Mouse (Mus musculus): ENCODE measurements at regions not wholly inside any gene's neighbourhood (a gene's known extent, or its start where the extent isn't known, plus 50 kb on each side); places are given as distances from the start of the nearest gene placed in this dataset.

DNA sequence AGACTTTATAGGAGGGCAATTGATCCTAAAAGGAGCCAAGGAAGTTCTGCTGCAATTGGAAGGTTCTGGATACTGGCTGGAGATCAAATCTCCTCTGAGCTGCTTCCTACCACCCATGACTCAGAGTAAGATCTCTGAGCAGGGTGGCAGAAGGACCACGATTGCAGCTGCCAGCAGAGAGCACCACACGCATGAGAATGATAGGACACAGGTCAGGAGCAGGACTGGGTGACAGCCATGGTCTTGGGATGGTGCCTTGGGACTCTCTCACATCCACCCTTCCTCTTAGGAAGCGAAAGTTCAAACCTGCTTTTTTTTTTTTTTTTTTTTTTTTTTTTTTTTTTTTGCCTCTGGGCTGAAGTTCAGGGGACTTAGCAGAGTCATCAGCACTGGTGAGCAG, 331.4 kb upstream of the Thbs1 start:
- TF ChIP-seq POLR2A (IDR thresholded peaks at IDR 0.05; ENCODE audit: extremely low read depth, insufficient read depth, low read length) = no peak
- TF ChIP-seq CTCF (IDR thresholded peaks at IDR 0.05; ENCODE audit: extremely low read depth, insufficient read depth, low read length) = no peak
